Mouse (Mus musculus) olfactory bulb, adult 2 months (tissue): Measurements from ENCODE around the gene Gng12.

Source experiments
- CTCF ChIP-seq: fragments of 200-500 bp; IDR thresholded peaks from 2 replicates; pipeline ENCODE4 v1.5.1; 2012; ENCODE audit warnings: low read depth, mild to moderate bottlenecking, low read length, moderate library complexity; ENCODE audit not compliant: insufficient read depth
- POLR2A ChIP-seq: fragments of 200-500 bp; IDR thresholded peaks from 2 replicates; pipeline ENCODE4 v1.6.1; 2012; ENCODE audit warnings: mild to moderate bottlenecking, low read depth, low read length, moderate library complexity; ENCODE audit not compliant: insufficient read depth

- TF ChIP-seq CTCF (no peak), POLR2A (no peak)
Observed at GRCm38 (mm10) chr6:66980040-66980439, 83.8 kb downstream of the Gng12 start.
